Mouse (Mus musculus) CH12.LX (cell line): Measurements from ENCODE around the gene Cdk14.

ENCODE experiments used
- CHD2 ChIP-seq: IDR thresholded peaks from 2 replicates; pipeline ENCODE4 v1.6.1; 2011; ENCODE audit warnings: low read length, improper control_type of control experiment
- CTCF ChIP-seq, 2 experiments: IDR thresholded peaks in 1 of 2; conservative IDR thresholded peaks in 1 of 2; 2 replicates each; pipeline ENCODE4 v1.5.1; 2011 to 2012; ENCODE audit warnings: low read depth in 2 of 2, low read length in 2 of 2, improper control_type of control experiment in 1 of 2, inconsistent platforms in 1 of 2, mild to moderate bottlenecking in 1 of 2, moderate library complexity in 1 of 2
- EP300 ChIP-seq: IDR thresholded peaks from 2 replicates; pipeline ENCODE4 v1.6.1; 2011; ENCODE audit warnings: low read length, improper control_type of control experiment
- GABPA ChIP-seq: IDR thresholded peaks from 2 replicates; pipeline ENCODE4 v1.6.1; 2012; ENCODE audit warnings: low read depth, low read length, improper control_type of control experiment, inconsistent platforms; ENCODE audit not compliant: insufficient replicate concordance
- HCFC1 ChIP-seq: IDR thresholded peaks from 2 replicates; pipeline ENCODE4 v1.6.1; 2012; ENCODE audit warnings: low read depth, mild to moderate bottlenecking, inconsistent platforms, low read length, improper control_type of control experiment
- KAT2A ChIP-seq: IDR thresholded peaks from 2 replicates; pipeline ENCODE4 v1.6.1; 2012; ENCODE audit warnings: low read length, improper control_type of control experiment, inconsistent platforms; ENCODE audit not compliant: insufficient replicate concordance
- NELFE ChIP-seq: IDR thresholded peaks from 2 replicates; pipeline ENCODE4 v1.6.1; 2011; ENCODE audit warnings: low read depth, low read length, improper control_type of control experiment
- NRF1 ChIP-seq: IDR thresholded peaks from 2 replicates; pipeline ENCODE4 v1.6.1; 2014; ENCODE audit warnings: low read depth, mild to moderate bottlenecking, inconsistent platforms, low read length, improper control_type of control experiment, moderate library complexity
- RAD21 ChIP-seq: IDR thresholded peaks from 2 replicates; pipeline ENCODE4 v1.6.1; 2011; ENCODE audit warnings: low read depth, mild to moderate bottlenecking, low read length, improper control_type of control experiment, moderate library complexity
- SMC3 ChIP-seq: IDR thresholded peaks from 2 replicates; pipeline ENCODE4 v1.6.1; 2011; ENCODE audit warnings: low read depth, low read length, improper control_type of control experiment
- USF1 ChIP-seq: IDR thresholded peaks from 2 replicates; pipeline ENCODE4 v1.6.1; 2014; ENCODE audit warnings: low read depth, mild to moderate bottlenecking, inconsistent platforms, low read length, improper control_type of control experiment
- USF2 ChIP-seq: conservative IDR thresholded peaks from 2 replicates; pipeline ENCODE4 v1.6.1; 2011; ENCODE audit warnings: low read depth, low read length, improper control_type of control experiment

DNA sequence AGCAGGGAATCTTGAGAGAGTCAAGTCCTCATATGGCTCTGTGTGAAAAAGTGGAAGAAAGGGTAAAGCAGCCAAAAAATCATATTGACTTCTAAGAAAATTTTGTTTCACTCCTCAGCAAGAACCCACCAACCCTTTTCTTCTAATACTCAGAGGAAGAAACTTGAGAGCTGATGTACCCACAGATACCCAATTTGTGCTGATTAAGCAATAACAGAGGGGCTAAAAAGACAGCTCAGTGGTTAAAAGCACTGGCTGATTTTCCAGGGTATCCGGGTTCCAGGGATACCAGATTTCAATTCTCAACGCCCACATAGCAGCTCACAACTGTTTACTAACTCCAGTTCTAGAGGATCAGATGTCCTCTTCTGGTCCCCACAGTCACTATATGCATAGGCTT, 401.9 kb downstream of the Cdk14 start:
- TF ChIP-seq GABPA (no peak), USF1 (no peak), EP300 (no peak), NRF1 (no peak), KAT2A (no peak), CHD2 (no peak), USF2 (no peak), HCFC1 (no peak), CTCF (conservative IDR thresholded peaks at IDR 0.05 in 1 of 2, IDR thresholded peaks at IDR 0.05 in 1 of 2; ENCODE audit: low read depth in 2 of 2, low read length in 2 of 2) (no peak), SMC3 (no peak), NELFE (no peak), RAD21 (no peak)
